Mouse (Mus musculus) embryonic fibroblast, embryonic 13.5 days (primary cell): ENCODE data around the gene Macrod1.

Source experiments
- CTCF ChIP-seq: IDR thresholded peaks from 2 replicates; pipeline ENCODE4 v1.5.1; 2011; ENCODE audit warnings: mild to moderate bottlenecking, control low read depth, low read length, moderate library complexity, borderline replicate concordance; ENCODE audit not compliant: insufficient read depth
- POLR2A ChIP-seq: IDR thresholded peaks from 2 replicates; pipeline ENCODE4 v1.6.1; 2011; ENCODE audit warnings: low read depth, mild to moderate bottlenecking, control low read depth, low read length, moderate library complexity

DNA sequence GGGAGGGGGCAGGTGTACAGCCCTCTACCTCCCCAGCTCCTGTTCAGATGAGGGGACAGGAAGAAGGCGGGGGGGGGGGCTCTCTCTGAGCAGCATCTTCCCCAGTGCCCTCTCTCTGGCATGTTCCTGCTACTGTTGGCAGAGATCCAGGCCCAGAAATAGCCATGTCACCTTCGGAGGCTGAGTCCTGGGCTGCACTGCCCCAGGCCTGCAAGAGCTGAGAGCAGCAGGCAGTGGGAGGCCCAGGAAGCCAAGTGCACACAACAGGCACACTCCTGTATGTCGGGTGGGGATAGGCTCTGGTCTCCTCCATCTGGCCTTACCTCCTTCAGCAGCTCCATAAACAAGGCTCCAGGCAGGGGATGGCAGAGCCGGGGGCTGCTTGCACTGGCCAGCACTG lies 65.7 kb downstream of the Macrod1 start:
- no peak for TF ChIP-seq POLR2A
- TF ChIP-seq CTCF: no peak
